Mouse (Mus musculus) small intestine, adult 2 months (tissue): Measurements from ENCODE around the gene Icmt. TPM values are rescaled to one million over a fixed set of nuclear protein-coding genes. Genes with fewer than 3 reads are reported as not detected.

Experiments
- H3K27ac ChIP-seq: fragments of 200-500 bp; 2 replicates; pipeline ENCODE4 v1.5.1; 2012; ENCODE audit warnings: low read depth, low read length, control low read depth, inconsistent platforms; ENCODE audit not compliant: insufficient read depth
- H3K27me3 ChIP-seq: fragments of 200-500 bp; 2 replicates; pipeline ENCODE4 v1.6.1; 2012; ENCODE audit warnings: mild to moderate bottlenecking, moderate library complexity, low read length, inconsistent platforms; ENCODE audit not compliant: control insufficient read depth, insufficient read depth
- H3K36me3 ChIP-seq: fragments of 200-500 bp; 2 replicates; pipeline ENCODE4 v1.6.1; 2012; ENCODE audit warnings: mild to moderate bottlenecking, low read length, control low read depth, inconsistent platforms; ENCODE audit not compliant: control insufficient read depth, insufficient read depth
- H3K4me1 ChIP-seq: fragments of 200-500 bp; 2 replicates; pipeline ENCODE4 v1.6.1; 2012; ENCODE audit warnings: low read length, inconsistent platforms, mixed read lengths; ENCODE audit not compliant: control insufficient read depth, insufficient read depth, insufficient read length
- H3K4me3 ChIP-seq: fragments of 200-500 bp; 2 replicates; pipeline ENCODE4 v1.5.1; 2012; ENCODE audit warnings: low read depth, mild to moderate bottlenecking, control low read depth, inconsistent platforms, low read length, moderate library complexity
- CTCF ChIP-seq: fragments of 200-500 bp; IDR thresholded peaks from 2 replicates; pipeline ENCODE4 v1.5.1; 2012; ENCODE audit warnings: low read depth, mild to moderate bottlenecking, control low read depth, inconsistent platforms, low read length, moderate library complexity, mixed read lengths; ENCODE audit not compliant: insufficient replicate concordance, insufficient read length; ENCODE audit errors: extremely low read depth
- POLR2A ChIP-seq: fragments of 200-500 bp; IDR thresholded peaks from 2 replicates; pipeline ENCODE4 v1.6.1; 2012; ENCODE audit warnings: low read depth, mild to moderate bottlenecking, control low read depth, inconsistent platforms, low read length, moderate library complexity
- WGBS: fragments of 180-500 bp; shearing (Covaris S2); methylation state at CpG from one replicate; pipeline ENCODE4 v1.1.7; 2018; 5-methylcytosine and 5-hydroxymethylcytosine counted together
- polyA plus RNA-seq: library from polyadenylated mRNA; depleted of rRNA; stranded (reverse); fragments of >200 nt; gene quantifications from 2 replicates; pipeline ENCODE4 v1.2.3, GENCODE M21; 2012

Icmt gene
- polyA plus RNA-seq, 1 experiment, result 26.5 TPM

DNA sequence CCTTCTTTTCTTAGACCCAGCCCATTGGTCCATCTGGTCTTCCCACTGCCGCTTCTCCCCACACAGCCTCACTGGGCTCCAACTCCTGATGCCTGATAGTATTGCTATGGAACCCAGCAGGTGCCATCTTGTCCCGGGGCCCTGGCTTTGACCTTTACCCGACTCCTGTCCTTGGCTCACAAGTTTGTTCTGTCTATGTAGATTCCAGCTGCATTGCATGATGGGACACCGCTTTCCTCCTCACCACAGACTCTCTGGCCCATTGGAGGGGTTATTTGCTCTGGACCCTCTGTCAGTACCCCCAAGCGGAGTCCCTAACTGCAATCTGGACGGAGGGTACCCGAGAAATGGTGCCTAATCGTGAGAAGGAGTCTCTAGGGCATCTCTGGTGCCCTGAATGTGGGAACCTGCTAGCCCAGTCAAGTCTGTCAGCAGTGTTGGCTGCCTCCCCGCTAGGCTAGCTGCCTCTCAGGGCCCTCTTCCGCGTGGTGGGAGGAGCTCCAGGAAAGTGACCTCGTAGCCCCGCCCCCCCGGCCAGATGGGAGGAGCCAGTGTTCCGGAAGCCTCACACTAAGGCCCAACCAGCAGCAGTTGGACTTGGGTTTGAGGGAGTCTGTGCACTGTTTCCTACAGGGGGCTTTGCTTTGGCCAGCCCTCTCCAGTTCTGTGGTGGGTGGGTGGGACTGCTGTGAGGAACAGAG, 43.7 kb downstream of the Icmt start:
- peaks cover 19% of the 10 kb centered on the region for H3K4me1 ChIP-seq
- H3K36me3 ChIP-seq, result no peaks in the 10 kb centered on the region
- TF ChIP-seq POLR2A (no peak), CTCF (no peak)
- H3K27ac ChIP-seq, result no peak overlapping the region
- H3K4me3 ChIP-seq, result no peak overlapping the region
- WGBS, result 41% methylated on average over 15 of the region's 15 CpGs
- peaks cover 23% of the 10 kb centered on the region for H3K27me3 ChIP-seq

DNA sequence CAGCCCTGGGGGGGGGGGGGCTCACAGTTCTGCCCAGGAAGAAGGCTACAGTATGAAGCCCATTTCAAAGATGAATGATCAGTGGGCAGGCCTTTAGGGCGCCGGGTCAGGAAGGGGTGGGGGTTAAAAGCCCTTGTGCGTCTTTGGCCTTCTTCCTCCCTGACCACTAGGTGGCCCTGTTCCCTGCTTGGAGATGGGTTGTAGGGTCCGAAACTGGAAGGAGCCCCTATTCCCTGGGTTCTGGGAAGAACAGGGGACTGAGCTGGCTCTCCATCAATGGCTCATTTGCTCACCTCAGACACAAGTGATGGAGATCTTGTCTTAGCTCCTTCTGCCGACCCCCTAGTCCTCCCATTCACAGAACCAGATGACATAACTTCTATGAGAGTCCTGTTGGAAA, 46.3 kb downstream of the Icmt start:
- H3K4me3 ChIP-seq, result no peak overlapping the region
- no peaks in the 10 kb centered on the region for H3K36me3 ChIP-seq
- peaks cover 19% of the 10 kb centered on the region for H3K4me1 ChIP-seq
- H3K27me3 ChIP-seq, result peaks cover 20% of the 10 kb centered on the region
- TF ChIP-seq CTCF (peak; percentile 62; the same call in 1 of the 2 replicates), POLR2A (no peak)
- 9% methylated on average over 5 of the region's 5 CpGs for WGBS
- no peak overlapping the region for H3K27ac ChIP-seq

DNA sequence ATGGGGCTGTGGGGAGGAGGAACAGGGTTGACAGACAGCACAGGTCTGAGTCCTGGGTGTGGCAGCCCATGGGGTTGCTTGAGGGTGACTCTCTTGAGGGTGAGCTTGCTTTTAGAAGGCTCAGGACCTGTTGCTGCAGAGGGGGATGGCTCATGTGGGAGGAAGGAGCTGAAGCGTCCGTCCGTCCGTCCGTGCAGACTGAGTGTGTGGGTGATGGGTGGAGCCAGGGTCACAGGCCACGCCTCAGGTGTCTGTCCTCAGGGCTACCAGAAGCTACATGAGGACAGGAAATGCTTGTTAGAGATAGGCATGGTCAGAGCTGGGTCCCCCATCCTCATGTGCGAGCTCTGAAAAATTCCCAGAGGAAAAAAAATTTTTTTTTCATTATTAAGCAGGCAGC, 47.6 kb downstream of the Icmt start:
- 28% methylated on average over 7 of the region's 7 CpGs for WGBS
- H3K27ac ChIP-seq, result no peak overlapping the region
- H3K4me3 ChIP-seq, result no peak overlapping the region
- peaks cover 18% of the 10 kb centered on the region for H3K4me1 ChIP-seq
- H3K36me3 ChIP-seq, result no peaks in the 10 kb centered on the region
- H3K27me3 ChIP-seq, result peaks cover 6% of the 10 kb centered on the region
- no peak for TF ChIP-seq CTCF
- TF ChIP-seq POLR2A, result no peak

DNA sequence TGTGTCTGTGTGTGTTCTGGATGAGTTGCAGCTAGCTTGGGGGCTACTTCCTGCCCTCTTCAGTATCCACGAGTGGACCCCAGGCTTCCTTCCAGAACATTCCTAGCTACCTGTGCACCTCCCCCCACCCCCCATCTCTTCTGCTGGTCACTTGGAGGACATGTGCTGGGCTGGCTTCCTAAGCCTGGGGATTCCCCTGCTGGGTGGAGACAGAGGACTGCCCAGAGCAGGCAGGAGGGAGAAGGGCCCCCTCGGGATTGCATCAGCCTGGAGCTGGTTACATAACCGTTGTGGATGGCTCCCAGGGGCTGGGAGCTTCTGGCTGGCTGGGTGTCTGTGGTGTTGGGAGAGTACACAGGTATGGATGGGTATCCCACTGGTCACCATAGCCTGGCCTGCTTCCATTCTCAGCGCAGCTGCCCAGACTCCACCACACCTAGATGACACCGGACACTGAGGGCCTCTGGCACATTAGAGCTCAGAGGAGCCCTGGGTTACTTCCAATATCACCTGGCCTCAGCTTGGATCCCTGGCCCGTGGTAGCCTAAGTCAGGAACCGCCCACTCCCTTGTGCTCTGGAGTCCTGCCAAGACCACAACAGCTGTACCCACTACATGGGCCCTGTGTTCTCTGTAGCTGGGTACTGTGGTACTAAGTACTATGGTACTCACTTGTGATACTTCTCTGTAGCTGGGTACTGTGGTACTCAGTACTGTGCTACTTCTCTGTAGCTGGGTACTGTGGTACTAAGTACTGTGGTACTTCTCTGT, 48.3 kb downstream of the Icmt start:
- peaks cover 20% of the 10 kb centered on the region for H3K4me1 ChIP-seq
- no peak for TF ChIP-seq CTCF
- TF ChIP-seq POLR2A, result no peak
- 33% methylated on average over 7 of the region's 7 CpGs for WGBS
- no peaks in the 10 kb centered on the region for H3K36me3 ChIP-seq
- no peak overlapping the region for H3K4me3 ChIP-seq
- no peak overlapping the region for H3K27ac ChIP-seq
- H3K27me3 ChIP-seq, result no peaks in the 10 kb centered on the region; the same call in 1 of the 2 replicates

DNA sequence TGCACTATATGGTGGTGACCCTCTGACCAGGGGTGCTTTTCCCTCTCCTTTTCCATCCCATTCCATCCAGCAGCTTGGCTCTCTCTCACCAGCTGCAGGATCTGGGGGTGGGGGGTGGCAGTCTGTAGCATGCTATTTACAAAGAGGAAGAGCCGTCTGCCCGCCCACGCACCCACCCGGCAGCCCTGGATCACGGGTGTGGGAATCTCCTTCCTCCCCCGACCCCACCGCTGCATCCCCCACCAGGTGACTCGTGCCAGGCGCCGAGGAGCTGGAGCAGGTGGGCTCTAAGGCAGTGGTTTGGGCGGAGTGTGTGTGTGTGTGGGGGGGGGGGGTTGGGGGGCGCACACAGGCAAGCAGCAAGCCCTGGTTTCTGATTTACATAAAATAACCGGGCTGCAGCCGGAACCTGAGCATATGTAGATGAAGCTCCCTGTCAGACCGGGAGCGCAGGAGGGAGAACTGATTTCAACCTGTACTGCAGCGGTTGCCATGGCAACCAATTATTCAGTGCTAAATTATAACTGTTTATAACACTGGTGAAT, 52.9 kb downstream of the Icmt start:
- peaks cover 21% of the 10 kb centered on the region for H3K4me1 ChIP-seq
- WGBS, result 2% methylated on average over 17 of the region's 17 CpGs
- no peak overlapping the region for H3K4me3 ChIP-seq
- H3K36me3 ChIP-seq, result no peaks in the 10 kb centered on the region
- TF ChIP-seq CTCF (no peak), POLR2A (no peak)
- H3K27ac ChIP-seq, result no peak overlapping the region
- H3K27me3 ChIP-seq, result no peaks in the 10 kb centered on the region

DNA sequence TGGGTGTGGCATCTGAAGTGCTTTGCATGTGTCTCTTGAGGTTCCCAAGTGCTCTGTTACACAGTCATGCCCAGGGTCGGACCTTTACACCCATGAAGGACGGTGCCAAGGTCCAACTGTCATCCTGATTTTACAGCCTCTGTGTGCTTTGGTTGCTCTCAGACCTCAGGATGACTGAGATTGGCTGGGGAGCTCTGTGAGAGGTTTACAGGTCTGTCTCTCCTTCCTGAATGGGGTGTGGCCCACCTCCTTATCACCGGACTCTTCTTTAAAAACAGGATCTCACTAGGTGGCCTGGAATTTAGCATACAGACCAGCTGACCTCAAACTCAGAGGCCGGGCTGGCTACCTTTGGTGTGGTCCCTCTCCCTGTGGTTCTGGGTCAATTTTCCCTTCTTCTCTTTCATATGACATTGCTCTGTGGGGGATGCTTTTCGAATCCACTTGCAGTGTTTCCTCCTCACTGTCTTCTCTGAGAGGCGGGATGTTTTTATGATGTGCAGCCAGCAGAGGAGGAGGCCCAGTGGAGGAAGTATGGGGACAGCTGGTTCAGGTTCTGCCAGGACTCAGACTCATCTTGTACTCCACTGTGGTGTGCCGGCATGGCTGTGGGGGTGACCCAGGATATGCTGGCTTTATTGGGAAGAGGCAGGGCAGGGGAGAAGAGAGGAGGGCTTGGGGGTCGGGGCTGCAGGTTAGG, 53.8 kb downstream of the Icmt start:
- Histone ChIP-seq H3K36me3 (no peaks in the 10 kb centered on the region), H3K4me1 (peaks cover 14% of the 10 kb centered on the region), H3K27ac (peak overlapping the region; percentile 45), H3K4me3 (no peak overlapping the region), H3K27me3 (no peaks in the 10 kb centered on the region)
- TF ChIP-seq POLR2A (no peak), CTCF (no peak)
- WGBS, result 19% methylated on average over 8 of the region's 8 CpGs
